Mouse (Mus musculus) heart, adult 2 months (tissue): Measurements from ENCODE around the gene Itpkc.

Experiments used
- CTCF ChIP-seq: fragments of 200-600 bp; IDR thresholded peaks from 2 replicates; pipeline ENCODE4 v1.8.1; 2022; ENCODE audit warnings: antibody characterized with exemption, mild to moderate bottlenecking, moderate library complexity
- EP300 ChIP-seq: fragments of 200-500 bp; IDR thresholded peaks from 2 replicates; pipeline ENCODE4 v1.6.1; 2011; ENCODE audit warnings: low read depth, low read length, control low read depth; ENCODE audit not compliant: insufficient read depth
- POLR2A ChIP-seq: fragments of 200-500 bp; IDR thresholded peaks from 2 replicates; pipeline ENCODE4 v1.6.1; 2011; ENCODE audit warnings: mild to moderate bottlenecking, low read depth, low read length, control low read depth; ENCODE audit not compliant: insufficient read depth

DNA sequence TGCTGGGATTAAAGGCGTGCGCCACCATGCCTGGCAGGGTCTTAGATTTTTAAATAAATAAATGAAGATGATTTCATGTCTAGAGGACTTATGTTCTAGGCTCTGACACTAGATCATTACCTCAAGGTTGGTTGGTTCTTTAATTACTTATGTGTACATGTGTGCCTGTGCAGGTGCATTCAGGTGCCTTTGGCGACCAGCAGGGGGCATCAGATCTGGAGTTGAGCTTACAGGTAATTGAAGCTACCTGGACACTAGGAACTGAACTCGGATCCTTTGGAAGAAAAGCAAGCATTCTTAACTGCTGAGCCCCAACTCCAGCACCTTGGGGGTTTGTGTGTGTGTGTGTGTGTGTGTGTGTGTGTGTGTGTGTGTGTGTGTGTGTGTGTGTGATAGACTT lies 2.3 kb upstream of the Itpkc start:
- TF ChIP-seq POLR2A = no peak
- TF ChIP-seq CTCF = peak; percentile 36
- no peak for TF ChIP-seq EP300
